In genomic region chr4:126104261-126105075, GRCm38 (mm10) we compare ENCODE assay signal across 8 mouse cellular contexts. TPM values are rescaled to one million over a fixed set of nuclear protein-coding genes. Genes with fewer than 3 reads are reported as not detected.
DNase-seq lines count a peak whose midpoint lies in the region; ATAC-seq lines count a peak whose summit lies in the region.

No protein-coding gene starts in this region.

- WGBS in neural tube, embryonic 11.5 days: 3% methylated on average over 34 of the region's 34 CpGs
- WGBS in intestine, embryonic 16.5 days: 2% methylated on average over 32 of the region's 34 CpGs
- under 1% methylated on average over 32 of the region's 34 CpGs for WGBS in liver, embryonic 12.5 days (ENCODE audit: insufficient replicate concordance)
- WGBS in neural tube, embryonic 13.5 days: 4% methylated on average over 34 of the region's 34 CpGs

- H3K4me3 ChIP-seq in neural tube, embryonic 11.5 days (ENCODE audit: low read depth, low read length): peak overlapping the region; percentile 95
- H3K4me3 ChIP-seq in intestine, embryonic 16.5 days (ENCODE audit: low read length): peak overlapping the region; percentile 85
- H3K4me3 ChIP-seq in liver, embryonic 12.5 days: peak overlapping the region; percentile 96
- H3K4me3 ChIP-seq in neural tube, embryonic 13.5 days: peak overlapping the region; percentile 92

- H3K27me3 ChIP-seq in neural tube, embryonic 11.5 days (ENCODE audit: control insufficient read depth, insufficient read depth, low read length): no peaks in the 10 kb centered on the region
- H3K27me3 ChIP-seq in intestine, embryonic 16.5 days (replicated peaks; ENCODE audit: control insufficient read depth, insufficient read depth, low read length): no peaks in the 10 kb centered on the region
- H3K27me3 ChIP-seq in liver, embryonic 12.5 days (replicated peaks): no peaks in the 10 kb centered on the region
- no peaks in the 10 kb centered on the region for H3K27me3 ChIP-seq in neural tube, embryonic 13.5 days

- H3K9me3 ChIP-seq in neural tube, embryonic 11.5 days (ENCODE audit: control insufficient read depth, low read length): no peaks in the 10 kb centered on the region
- no peaks in the 10 kb centered on the region for H3K9me3 ChIP-seq in intestine, embryonic 16.5 days (ENCODE audit: control insufficient read depth, low read length)
- no peaks in the 10 kb centered on the region for H3K9me3 ChIP-seq in liver, embryonic 12.5 days (replicated peaks)
- H3K9me3 ChIP-seq in neural tube, embryonic 13.5 days: no peaks in the 10 kb centered on the region

- H3K4me1 ChIP-seq in neural tube, embryonic 11.5 days (ENCODE audit: control insufficient read depth, insufficient read depth, low read length): peaks cover 20% of the 10 kb centered on the region
- H3K4me1 ChIP-seq in intestine, embryonic 16.5 days (ENCODE audit: control insufficient read depth, insufficient read depth, low read length): peaks cover 38% of the 10 kb centered on the region
- H3K4me1 ChIP-seq in liver, embryonic 12.5 days: peaks cover 88% of the 10 kb centered on the region
- peaks cover 60% of the 10 kb centered on the region for H3K4me1 ChIP-seq in neural tube, embryonic 13.5 days (replicated peaks)

- H3K4me2 ChIP-seq in neural tube, embryonic 11.5 days (ENCODE audit: low read depth): peak overlapping the region; percentile 97
- peak overlapping the region; percentile 83 for H3K4me2 ChIP-seq in intestine, embryonic 16.5 days (ENCODE audit: low read depth, low read length)
- peak overlapping the region; percentile 98 for H3K4me2 ChIP-seq in liver, embryonic 12.5 days
- H3K4me2 ChIP-seq in neural tube, embryonic 13.5 days: peak overlapping the region; percentile 98

- H3K36me3 ChIP-seq in neural tube, embryonic 11.5 days (ENCODE audit: control insufficient read depth, insufficient read depth, low read length): no peaks in the 10 kb centered on the region
- H3K36me3 ChIP-seq in intestine, embryonic 16.5 days (ENCODE audit: control insufficient read depth, insufficient read depth, low read length): no peaks in the 10 kb centered on the region; the same call in 1 of the 2 replicates
- H3K36me3 ChIP-seq in liver, embryonic 12.5 days: no peaks in the 10 kb centered on the region
- no peaks in the 10 kb centered on the region for H3K36me3 ChIP-seq in neural tube, embryonic 13.5 days

- peak overlapping the region; percentile 85 for H3K9ac ChIP-seq in neural tube, embryonic 11.5 days (ENCODE audit: low read length)
- peak overlapping the region; percentile 87 for H3K9ac ChIP-seq in intestine, embryonic 16.5 days (ENCODE audit: low read depth, low read length)
- H3K9ac ChIP-seq in liver, embryonic 12.5 days: peak overlapping the region; percentile 93
- peak overlapping the region; percentile 94 for H3K9ac ChIP-seq in neural tube, embryonic 13.5 days

- H3K27ac ChIP-seq in neural tube, embryonic 11.5 days (ENCODE audit: low read depth, low read length): 0 out of 2 replicates have a peak overlapping the region, but pooled peaks have one; percentile 46
- H3K27ac ChIP-seq in intestine, embryonic 16.5 days (ENCODE audit: low read length): peak overlapping the region; percentile 83
- H3K27ac ChIP-seq in liver, embryonic 12.5 days: peak overlapping the region; percentile 99
- H3K27ac ChIP-seq in neural tube, embryonic 13.5 days (replicated peaks): peak overlapping the region; percentile 71

- ATAC-seq in neural tube, embryonic 11.5 days (ENCODE audit: insufficient read depth, low FRiP score, low TSS enrichment): no peak; the same call in 1 of the 2 replicates
- peak; percentile 32; the same call in 1 of the 2 replicates for ATAC-seq in erythroid progenitor cell, adult 5-6 weeks (replicated peaks; ENCODE audit: low FRiP score, poor library complexity, severe bottlenecking)
- ATAC-seq in intestine, embryonic 16.5 days: peak; percentile 26
- ATAC-seq in liver, embryonic 12.5 days: no peak
- ATAC-seq in neural tube, embryonic 13.5 days (ENCODE audit: low read depth): peak; percentile 55
- ATAC-seq in megakaryocyte-erythroid progenitor cell, adult 5-6 weeks (replicated peaks; ENCODE audit: low FRiP score, low TSS enrichment, poor library complexity, severe bottlenecking): no peak

- peak; percentile 28 for DNase-seq in neural tube, embryonic 11.5 days (ENCODE audit: low spot score)
- DNase-seq in neural tube, embryonic 10.5 days (ENCODE audit: extremely low spot score, low spot score): no peak
- peak; percentile 38 for DNase-seq in adrenal gland, postnatal 25 days

RNA-seq across cellular contexts. Expression of gene Stk40, which starts 0.7 kb away (rescaled TPM):
- 32.5 and 32.8 TPM in 2 replicates for polyA plus RNA-seq in neural tube, embryonic 11.5 days (2014; fragmentation: Nextera tagmentation; extraction: Ambion mirVana)
- total RNA-seq in adrenal gland, postnatal 25 days (2021): 41.2 and 43.1 TPM in 2 replicates
- total RNA-seq in erythroid progenitor cell, adult 5-6 weeks (2015; ENCODE audit: low replicate concordance): 4.7 and 10.1 TPM in 2 replicates
- 2.4 and 6.4 TPM in 2 replicates for total RNA-seq in erythroid progenitor cell, adult 5-6 weeks (2017; ENCODE audit: low replicate concordance)
- polyA plus RNA-seq in intestine, embryonic 16.5 days (2015; fragmentation: Nextera tagmentation; extraction: Ambion mirVana): 26.1 and 28.5 TPM in 2 replicates
- 22.4 and 23.0 TPM in 2 replicates for polyA plus RNA-seq in liver, embryonic 12.5 days (2016; fragmentation: Nextera tagmentation; extraction: Ambion mirVana)
- 33.9 and 37.7 TPM in 2 replicates for polyA plus RNA-seq in neural tube, embryonic 13.5 days (2015; fragmentation: Nextera tagmentation; extraction: Ambion mirVana)
- total RNA-seq in megakaryocyte-erythroid progenitor cell, adult 5-6 weeks (2014; fragmentation: Nextera tagmentation): 12.2 and 14.6 TPM in 2 replicates
- 10.0 and 11.7 TPM in 2 replicates for total RNA-seq in megakaryocyte-erythroid progenitor cell, adult 5-6 weeks (2017)

RNA-seq across cellular contexts. Expression of gene Lsm10, which starts 8.0 kb away (rescaled TPM):
- polyA plus RNA-seq in neural tube, embryonic 11.5 days (2014; fragmentation: Nextera tagmentation; extraction: Ambion mirVana): 39.5 and 42.6 TPM in 2 replicates
- total RNA-seq in adrenal gland, postnatal 25 days (2021): 45.4 and 48.0 TPM in 2 replicates
- total RNA-seq in erythroid progenitor cell, adult 5-6 weeks (2015; ENCODE audit: low replicate concordance): 18.0 and 73.2 TPM in 2 replicates
- total RNA-seq in erythroid progenitor cell, adult 5-6 weeks (2017; ENCODE audit: low replicate concordance): 2.2 and 4.1 TPM in 2 replicates
- 54.8 and 57.5 TPM in 2 replicates for polyA plus RNA-seq in intestine, embryonic 16.5 days (2015; fragmentation: Nextera tagmentation; extraction: Ambion mirVana)
- polyA plus RNA-seq in liver, embryonic 12.5 days (2016; fragmentation: Nextera tagmentation; extraction: Ambion mirVana): 34.5 and 36.7 TPM in 2 replicates
- 47.7 and 54.3 TPM in 2 replicates for polyA plus RNA-seq in neural tube, embryonic 13.5 days (2015; fragmentation: Nextera tagmentation; extraction: Ambion mirVana)
- 30.8 and 32.0 TPM in 2 replicates for total RNA-seq in megakaryocyte-erythroid progenitor cell, adult 5-6 weeks (2014; fragmentation: Nextera tagmentation)
- total RNA-seq in megakaryocyte-erythroid progenitor cell, adult 5-6 weeks (2017): 10.5 and 16.7 TPM in 2 replicates

RNA-seq across cellular contexts. Expression of gene Eva1b, which starts 43.1 kb away (rescaled TPM):
- polyA plus RNA-seq in neural tube, embryonic 11.5 days (2014; fragmentation: Nextera tagmentation; extraction: Ambion mirVana): 42.5 and 43.4 TPM in 2 replicates
- 23.4 and 33.9 TPM in 2 replicates for total RNA-seq in adrenal gland, postnatal 25 days (2021)
- total RNA-seq in erythroid progenitor cell, adult 5-6 weeks (2015; ENCODE audit: low replicate concordance): not detected in 2 replicates
- total RNA-seq in erythroid progenitor cell, adult 5-6 weeks (2017; ENCODE audit: low replicate concordance): 0.51 TPM in 1 of 2 replicates, not detected in the other
- polyA plus RNA-seq in intestine, embryonic 16.5 days (2015; fragmentation: Nextera tagmentation; extraction: Ambion mirVana): 34.7 and 35.4 TPM in 2 replicates
- 19.3 and 19.5 TPM in 2 replicates for polyA plus RNA-seq in liver, embryonic 12.5 days (2016; fragmentation: Nextera tagmentation; extraction: Ambion mirVana)
- polyA plus RNA-seq in neural tube, embryonic 13.5 days (2015; fragmentation: Nextera tagmentation; extraction: Ambion mirVana): 15.3 and 19.8 TPM in 2 replicates
- not detected in 2 replicates for total RNA-seq in megakaryocyte-erythroid progenitor cell, adult 5-6 weeks (2014; fragmentation: Nextera tagmentation)
- total RNA-seq in megakaryocyte-erythroid progenitor cell, adult 5-6 weeks (2017): 0.91 TPM in 1 of 2 replicates, not detected in the other

RNA-seq across cellular contexts. Expression of gene Oscp1, which starts 46.1 kb away (rescaled TPM):
- 21.4 and 23.0 TPM in 2 replicates for polyA plus RNA-seq in neural tube, embryonic 11.5 days (2014; fragmentation: Nextera tagmentation; extraction: Ambion mirVana)
- 7.2 and 12.2 TPM in 2 replicates for total RNA-seq in adrenal gland, postnatal 25 days (2021)
- 1.3 and 14.8 TPM in 2 replicates for total RNA-seq in erythroid progenitor cell, adult 5-6 weeks (2015; ENCODE audit: low replicate concordance)
- total RNA-seq in erythroid progenitor cell, adult 5-6 weeks (2017; ENCODE audit: low replicate concordance): 5.6 and 8.9 TPM in 2 replicates
- polyA plus RNA-seq in intestine, embryonic 16.5 days (2015; fragmentation: Nextera tagmentation; extraction: Ambion mirVana): 7.2 and 11.1 TPM in 2 replicates
- polyA plus RNA-seq in liver, embryonic 12.5 days (2016; fragmentation: Nextera tagmentation; extraction: Ambion mirVana): 2.8 and 3.0 TPM in 2 replicates
- polyA plus RNA-seq in neural tube, embryonic 13.5 days (2015; fragmentation: Nextera tagmentation; extraction: Ambion mirVana): 30.1 and 30.2 TPM in 2 replicates
- total RNA-seq in megakaryocyte-erythroid progenitor cell, adult 5-6 weeks (2014; fragmentation: Nextera tagmentation): 0.90 and 1.9 TPM in 2 replicates
- total RNA-seq in megakaryocyte-erythroid progenitor cell, adult 5-6 weeks (2017): 0.91 and 22.0 TPM in 2 replicates

RNA-seq across cellular contexts. Expression of gene Mrps15, which starts 57.7 kb away (rescaled TPM):
- polyA plus RNA-seq in neural tube, embryonic 11.5 days (2014; fragmentation: Nextera tagmentation; extraction: Ambion mirVana): 125 and 134 TPM in 2 replicates
- 74.4 and 98.0 TPM in 2 replicates for total RNA-seq in adrenal gland, postnatal 25 days (2021)
- total RNA-seq in erythroid progenitor cell, adult 5-6 weeks (2015; ENCODE audit: low replicate concordance): 22.6 and 42.9 TPM in 2 replicates
- 15.5 and 28.0 TPM in 2 replicates for total RNA-seq in erythroid progenitor cell, adult 5-6 weeks (2017; ENCODE audit: low replicate concordance)
- polyA plus RNA-seq in intestine, embryonic 16.5 days (2015; fragmentation: Nextera tagmentation; extraction: Ambion mirVana): 142 and 151 TPM in 2 replicates
- polyA plus RNA-seq in liver, embryonic 12.5 days (2016; fragmentation: Nextera tagmentation; extraction: Ambion mirVana): 128 and 138 TPM in 2 replicates
- polyA plus RNA-seq in neural tube, embryonic 13.5 days (2015; fragmentation: Nextera tagmentation; extraction: Ambion mirVana): 134 and 140 TPM in 2 replicates
- 117 and 156 TPM in 2 replicates for total RNA-seq in megakaryocyte-erythroid progenitor cell, adult 5-6 weeks (2014; fragmentation: Nextera tagmentation)
- total RNA-seq in megakaryocyte-erythroid progenitor cell, adult 5-6 weeks (2017): 85.7 and 87.1 TPM in 2 replicates

Comparison
In these comparisons a context has a peak if more than half of its experiments do, and no peak if none do; other contexts are left out.
1. ATAC-seq: peak in erythroid progenitor cell, adult 5-6 weeks (single experiment), intestine, embryonic 16.5 days (single experiment) and neural tube, embryonic 13.5 days (single experiment); none in neural tube, embryonic 11.5 days (single experiment), liver, embryonic 12.5 days (single experiment) and megakaryocyte-erythroid progenitor cell, adult 5-6 weeks (single experiment).
2. H3K27ac ChIP-seq: peak in every context shown above with its lines; median percentile 99 in liver, embryonic 12.5 days; 83 in intestine, embryonic 16.5 days; 71 in neural tube, embryonic 13.5 days; 46 in neural tube, embryonic 11.5 days.
3. Peak in every context shown above with its lines, with median percentiles within 50 percentile points of each other: H3K4me2 ChIP-seq, H3K4me3 ChIP-seq and H3K9ac ChIP-seq.